Comparison of ENCODE assay signal across 26 mouse cellular contexts in the genomic region with DNA sequence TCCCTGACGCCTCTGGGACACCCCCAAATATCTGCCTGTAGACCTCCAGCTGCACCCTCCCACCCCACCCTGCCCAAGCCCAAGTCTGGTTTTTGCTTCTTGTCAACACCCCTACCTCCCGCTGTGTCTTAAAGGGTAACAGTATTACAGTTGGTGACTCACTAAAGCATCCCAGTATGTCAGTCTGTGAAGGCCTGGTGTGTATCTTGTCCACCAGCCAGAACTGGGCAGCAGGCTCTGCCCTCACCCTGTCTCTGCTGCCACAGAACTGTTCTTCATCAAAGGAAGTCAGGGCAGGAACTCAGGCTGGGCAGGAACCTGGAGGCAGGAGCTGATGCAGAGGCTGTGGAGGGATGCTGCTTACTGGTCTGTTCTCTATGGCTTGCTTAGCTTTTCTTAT. TPM values are rescaled to one million over a fixed set of nuclear protein-coding genes. Genes with fewer than 3 reads are reported as not detected.
A peak's percentile ranks its signal among the peaks of the same experiment; 100 is the strongest.
DNase-seq lines count a peak whose midpoint lies in the region; ATAC-seq and TF ChIP-seq lines count a peak whose summit lies in the region.
"Had no signal": no experiment of that assay in that cellular context is flagged by ENCODE, and none has a peak within 500 bp of the region (broad histone marks: within the 10 kb centered on the region; RNA-seq: fewer than 3 reads in every experiment).

No protein-coding gene starts in this region.

- POLR2A ChIA-PET in Patski (lab: Charles Lee): no interaction called here

- in situ Hi-C loops in Patski (cut with MboI; ENCODE audit: low pct_unique_long_range_greater_than_20kb): no loop called here

- H3K4me1 ChIP-seq in forebrain, embryonic 14.5 days (ENCODE audit: control insufficient read depth, insufficient read depth, low read length): no peaks in the 10 kb centered on the region; the same call in 1 of the 2 replicates
- peaks cover 5% of the 10 kb centered on the region for H3K4me1 ChIP-seq in kidney, embryonic 15.5 days
- H3K4me1 ChIP-seq: forebrain, embryonic 12.5 days; hindbrain, embryonic 15.5 days had no signal

- H3K4me3 ChIP-seq in forebrain, embryonic 14.5 days (ENCODE audit: low read depth, low read length): no peak overlapping the region
- H3K4me3 ChIP-seq in kidney, embryonic 15.5 days (replicated peaks): no peak overlapping the region
- H3K4me3 ChIP-seq: embryonic facial prominence, embryonic 13.5 days; erythroblast, embryonic 14.5 days; forebrain, embryonic 12.5 days; heart, adult 2 months; hindbrain, embryonic 12.5 days; hindbrain, embryonic 15.5 days had no signal

- no peak for TF ChIP-seq CTCF in Patski (IDR thresholded peaks at IDR 0.05)

- ATAC-seq in Patski: peak; percentile 45
- ATAC-seq in forebrain, embryonic 14.5 days: no peak
- no peak for ATAC-seq in kidney, embryonic 15.5 days (replicated peaks; ENCODE audit: low FRiP score)
- ATAC-seq: activated CD4-positive, CD25-positive, alpha-beta regulatory T cell, adult 4 months; forebrain, embryonic 16.5 days; intestine, postnatal 0 days had no signal

- H3K9ac ChIP-seq in forebrain, embryonic 14.5 days (ENCODE audit: low read length): no peak overlapping the region
- no peak overlapping the region for H3K9ac ChIP-seq in kidney, embryonic 15.5 days
- H3K9ac ChIP-seq: embryonic facial prominence, embryonic 13.5 days; forebrain, embryonic 12.5 days; hindbrain, embryonic 12.5 days; hindbrain, embryonic 15.5 days had no signal

- no peaks in the 10 kb centered on the region for H3K36me3 ChIP-seq in forebrain, embryonic 14.5 days (ENCODE audit: control insufficient read depth, insufficient read depth, low read length)
- no peaks in the 10 kb centered on the region for H3K36me3 ChIP-seq in kidney, embryonic 15.5 days
- H3K36me3 ChIP-seq: embryonic facial prominence, embryonic 13.5 days; forebrain, embryonic 12.5 days; hindbrain, embryonic 12.5 days; hindbrain, embryonic 15.5 days had no signal

- peak; percentile 37 for DNase-seq in adrenal gland, adult 2 months
- DNase-seq in adrenal gland, postnatal 4 days (ENCODE audit: low spot score in 2 of 2): no peak
- peak; percentile 27 for DNase-seq in 416B (ENCODE audit: low read depth)
- DNase-seq in Patski (ENCODE audit: low read depth, low spot score): no peak
- no peak for DNase-seq in forebrain, embryonic 14.5 days (ENCODE audit: low spot score)
- DNase-seq in heart, adult 9 months (ENCODE audit: low spot score in 2 of 2): no peak
- DNase-seq: cerebellum, adult 11 months; cerebellum, adult 2 months; cerebellum, adult 9-11 months; cerebellum, postnatal 25 days; gastrocnemius, postnatal 10 days; gastrocnemius, postnatal 36 days; heart, adult 2 months had no signal

- H3K9me3 ChIP-seq in forebrain, embryonic 14.5 days (replicated peaks; ENCODE audit: control insufficient read depth, low read length): no peaks in the 10 kb centered on the region
- H3K9me3 ChIP-seq in kidney, embryonic 15.5 days (replicated peaks): no peaks in the 10 kb centered on the region
- H3K9me3 ChIP-seq: embryonic facial prominence, embryonic 13.5 days; forebrain, embryonic 12.5 days; hindbrain, embryonic 12.5 days; hindbrain, embryonic 15.5 days had no signal

- 91% methylated on average over 2 of the region's 2 CpGs for WGBS in forebrain, embryonic 14.5 days
- 80% methylated on average over 2 of the region's 2 CpGs for WGBS in kidney, embryonic 15.5 days

- no peak overlapping the region for H3K4me2 ChIP-seq in forebrain, embryonic 14.5 days (ENCODE audit: low read length)
- H3K4me2 ChIP-seq in kidney, embryonic 15.5 days: no peak overlapping the region
- H3K4me2 ChIP-seq: embryonic facial prominence, embryonic 13.5 days; forebrain, embryonic 12.5 days; heart, embryonic 11.5 days; hindbrain, embryonic 12.5 days; hindbrain, embryonic 15.5 days had no signal

- CTCF ChIA-PET in Patski (lab: Charles Lee): interaction anchor here (1.3 to 1.9 kb wide), 5 partner anchors 9 to 31 kb away, joined by 3 to 8 read pairs (median 5); no protein-coding TSS in a partner anchor

- H3K27me3 ChIP-seq in Patski: no peaks in the 10 kb centered on the region
- no peaks in the 10 kb centered on the region for H3K27me3 ChIP-seq in forebrain, embryonic 14.5 days (replicated peaks; ENCODE audit: control insufficient read depth, insufficient read depth, low read length)
- H3K27me3 ChIP-seq in kidney, embryonic 15.5 days: no peaks in the 10 kb centered on the region
- H3K27me3 ChIP-seq: embryonic facial prominence, embryonic 13.5 days; forebrain, embryonic 12.5 days; hindbrain, embryonic 12.5 days; hindbrain, embryonic 15.5 days had no signal

- H3K27ac ChIP-seq in forebrain, embryonic 14.5 days (ENCODE audit: low read depth, low read length): no peak overlapping the region
- H3K27ac ChIP-seq in kidney, embryonic 15.5 days: no peak overlapping the region
- H3K27ac ChIP-seq: embryonic facial prominence, embryonic 13.5 days; forebrain, embryonic 12.5 days; hindbrain, embryonic 12.5 days; hindbrain, embryonic 15.5 days had no signal

RNA-seq across cellular contexts. Expression of a gene that starts 43.6 kb away (rescaled TPM):
- 10 to 100 TPM; 56.9 to 62.1 TPM for total RNA-seq in adrenal gland, adult 2 months (2021)
- polyA plus RNA-seq in adrenal gland, adult 2 months (2012; rRNA removed): 58.2 and 60.7 TPM in 2 replicates
- 10 to 100 TPM; 44.0 to 46.6 TPM for total RNA-seq in adrenal gland, postnatal 4 days (2021)
- 44.7 TPM for polyA plus RNA-seq in Patski (2021)
- polyA plus RNA-seq in forebrain, embryonic 14.5 days (2014; fragmentation: Nextera tagmentation; extraction: Ambion mirVana): 14.5 and 15.2 TPM in 2 replicates
- polyA plus RNA-seq in kidney, embryonic 15.5 days (2015; fragmentation: Nextera tagmentation; extraction: Ambion mirVana): 12.1 and 12.5 TPM in 2 replicates

RNA-seq across cellular contexts. Expression of a gene that starts 51.5 kb away (rescaled TPM):
- total RNA-seq in adrenal gland, adult 2 months (2021): 1 to 10 TPM; 4.0 to 6.8 TPM
- polyA plus RNA-seq in adrenal gland, adult 2 months (2012; rRNA removed): 4.1 and 5.4 TPM in 2 replicates
- 10 to 100 TPM; 11.2 to 12.1 TPM for total RNA-seq in adrenal gland, postnatal 4 days (2021)
- polyA plus RNA-seq in Patski (2021): 6.1 TPM
- 6.1 and 8.3 TPM in 2 replicates for polyA plus RNA-seq in forebrain, embryonic 14.5 days (2014; fragmentation: Nextera tagmentation; extraction: Ambion mirVana)
- polyA plus RNA-seq in kidney, embryonic 15.5 days (2015; fragmentation: Nextera tagmentation; extraction: Ambion mirVana): 8.3 and 10.1 TPM in 2 replicates

RNA-seq across cellular contexts. Expression of a gene that starts 53.2 kb away (rescaled TPM):
- 10 to 100 TPM; 23.8 to 58.0 TPM for total RNA-seq in adrenal gland, adult 2 months (2021)
- 162 and 311 TPM in 2 replicates for polyA plus RNA-seq in adrenal gland, adult 2 months (2012; rRNA removed)
- total RNA-seq in adrenal gland, postnatal 4 days (2021): 10 to 100 TPM; 39.0 to 45.2 TPM
- 0.36 TPM for polyA plus RNA-seq in Patski (2021)
- 7.8 and 10.0 TPM in 2 replicates for polyA plus RNA-seq in forebrain, embryonic 14.5 days (2014; fragmentation: Nextera tagmentation; extraction: Ambion mirVana)
- polyA plus RNA-seq in kidney, embryonic 15.5 days (2015; fragmentation: Nextera tagmentation; extraction: Ambion mirVana): 16.1 and 16.4 TPM in 2 replicates
- total RNA-seq: common myeloid progenitor, adult 5-6 weeks; granulocyte monocyte progenitor cell, adult 5-6 weeks; hematopoietic stem cell, adult 5-6 weeks had no signal
- polyA plus RNA-seq: activated CD4-positive, CD25-positive, alpha-beta regulatory T cell, adult 4 months; erythroblast, embryonic 14.5 days had no signal

Comparison
In these comparisons a context has a peak if more than half of its experiments do, and no peak if none do; other contexts are left out.
1. DNase-seq: peak in adrenal gland, adult 2 months (single experiment) and 416B (single experiment); none in adrenal gland, postnatal 4 days (0 of 2), Patski (single experiment), forebrain, embryonic 14.5 days (single experiment) and heart, adult 9 months (0 of 2).